Mouse (Mus musculus): Measurements from ENCODE around the gene Olfr434.
"Not testable (repeated sequence)": the region's sequence is repeated elsewhere in the genome, so short reads cannot be mapped to it uniquely, and the experiment has no call there.

DNA sequence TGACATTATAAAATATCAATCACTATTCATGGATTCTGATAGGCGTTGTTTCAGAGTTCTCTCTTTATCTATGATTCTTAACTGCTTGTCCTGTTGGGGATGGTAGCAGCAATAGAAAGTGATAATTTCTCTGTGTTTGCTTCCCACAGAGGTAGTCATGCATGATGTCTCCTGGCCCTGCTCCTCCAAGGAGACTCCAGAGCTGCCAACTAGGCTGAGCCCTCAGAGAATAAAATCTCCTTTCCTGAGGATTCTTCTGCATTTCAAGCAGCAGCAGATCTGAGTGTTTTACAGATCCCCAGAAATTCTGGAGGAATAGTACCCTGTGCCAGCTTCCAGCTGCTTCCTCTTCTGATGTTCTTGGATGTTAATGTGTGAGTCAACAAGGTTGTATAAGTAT is 18.4 kb downstream of the Olfr434 start, which contains the start of gene Olfr47:
- TF ChIP-seq CTCF (IDR thresholded peaks at IDR 0.05; ENCODE audit: low read depth, low read length); POLR2A (IDR thresholded peaks at IDR 0.05; ENCODE audit: borderline replicate concordance, low read depth, low read length): not testable (repeated sequence)

All from bone marrow macrophage, adult 2 months (primary cell).